Mouse (Mus musculus): ENCODE results near the gene Slc39a3. TPM values are rescaled to one million over a fixed set of nuclear protein-coding genes. Genes with fewer than 3 reads are reported as not detected.

Gene Slc39a3
- total and polyA plus RNA-seq, 3 experiments, result 15.6 to 19.5 TPM; not detected in 1

GRCm38 (mm10) chr10:81010851-81011250 lies 26.4 kb downstream of the Slc39a3 start:
- no peaks in the 10 kb centered on the region for H3K27me3 ChIP-seq (ENCODE audit: control insufficient read depth in 1 of 2, insufficient read depth in 2 of 2, low read length in 2 of 2)
- no peak overlapping the region for H3K4me3 ChIP-seq (ENCODE audit: control insufficient read depth in 1 of 2, insufficient read depth in 1 of 2, low read depth in 2 of 2, low read length in 2 of 2)
- peaks cover 0 to 11% of the 10 kb centered on the region in 2 experiments; a peak in 2 of 4 replicates for H3K4me1 ChIP-seq (ENCODE audit: control insufficient read depth in 1 of 2, insufficient read depth in 2 of 2, low read length in 2 of 2)

GRCm38 (mm10) chr10:81007240-81007639 lies 30.0 kb downstream of the Slc39a3 start:
- DNase-seq (ENCODE audit: low read depth, low spot score), result peak; percentile 77
- TF ChIP-seq POLR2A (IDR thresholded peaks at IDR 0.05; ENCODE audit: control insufficient read depth in 1 of 2, insufficient read depth in 1 of 2, low read depth in 1 of 2, low read length in 2 of 2, poor library complexity in 1 of 2), result no peak
- TF ChIP-seq TBP (IDR thresholded peaks at IDR 0.05; ENCODE audit: low read depth, low read length), result no peak
- no peak for TF ChIP-seq HCFC1 (IDR thresholded peaks at IDR 0.05; ENCODE audit: low read depth, low read length)
- TF ChIP-seq SMC3 (IDR thresholded peaks at IDR 0.05; ENCODE audit: low read depth, low read length), result no peak
- TF ChIP-seq ZC3H11A (IDR thresholded peaks at IDR 0.05; ENCODE audit: low read depth, low read length), result no peak
- no peak for TF ChIP-seq MYB (IDR thresholded peaks at IDR 0.05; ENCODE audit: low read depth, low read length)
- no peak for TF ChIP-seq BHLHE40 (IDR thresholded peaks at IDR 0.05; ENCODE audit: borderline replicate concordance, low read depth, low read length)
- no peak for TF ChIP-seq USF1 (IDR thresholded peaks at IDR 0.05; ENCODE audit: low read depth, low read length)
- TF ChIP-seq MAFK (IDR thresholded peaks at IDR 0.05; ENCODE audit: borderline replicate concordance, low read depth, low read length), result no peak
- no peak for TF ChIP-seq CHD2 (IDR thresholded peaks at IDR 0.05; ENCODE audit: low read length)
- no peak for TF ChIP-seq MYC (IDR thresholded peaks at IDR 0.05; ENCODE audit: low read depth, low read length)
- TF ChIP-seq TCF12 (IDR thresholded peaks at IDR 0.05; ENCODE audit: low read depth, low read length), result no peak
- TF ChIP-seq SIN3A (IDR thresholded peaks at IDR 0.05; ENCODE audit: low read length), result no peak
- no peak for TF ChIP-seq TAL1 (IDR thresholded peaks at IDR 0.05; ENCODE audit: low read length)
- Histone ChIP-seq H3K9ac (ENCODE audit: control insufficient read depth, low read depth, low read length, poor library complexity, severe bottlenecking) (no peak overlapping the region), H3K9me3 (replicated peaks; ENCODE audit: insufficient read depth, low read length) (no peaks in the 10 kb centered on the region), H3K27me3 (ENCODE audit: control insufficient read depth in 1 of 2, insufficient read depth in 2 of 2, low read length in 2 of 2) (no peaks in the 10 kb centered on the region), H3K4me3 (ENCODE audit: control insufficient read depth in 1 of 2, insufficient read depth in 1 of 2, low read depth in 2 of 2, low read length in 2 of 2) (no peak overlapping the region), H3K27ac (ENCODE audit: control insufficient read depth, low read depth, low read length) (no peak overlapping the region), H3K36me3 (ENCODE audit: control insufficient read depth in 1 of 2, insufficient read depth in 2 of 2, low read length in 2 of 2) (peaks cover 0 to 2% of the 10 kb centered on the region in 2 experiments; a peak in 1 of 4 replicates), H3K4me1 (ENCODE audit: control insufficient read depth in 1 of 2, insufficient read depth in 2 of 2, low read length in 2 of 2) (no peaks in the 10 kb centered on the region), H3K79me2 (ENCODE audit: control insufficient read depth, insufficient read depth, low read length, poor library complexity) (no peaks in the 10 kb centered on the region)

More at GRCm38 (mm10) chr10:81010851-81011250, 26.4 kb downstream of the Slc39a3 start:
- TF ChIP-seq UBTF (IDR thresholded peaks at IDR 0.05; ENCODE audit: borderline replicate concordance, insufficient read depth, low read depth, low read length), result no peak
- TF ChIP-seq GABPA (IDR thresholded peaks at IDR 0.05; ENCODE audit: low read depth, low read length), result no peak
- TF ChIP-seq KAT2A (conservative IDR thresholded peaks at IDR 0.05; ENCODE audit: low read depth, low read length), result no peak
- TF ChIP-seq USF1 (IDR thresholded peaks at IDR 0.05; ENCODE audit: low read depth, low read length), result peak; percentile 24; the same call in 1 of the 2 replicates
- no peak for TF ChIP-seq BHLHE40 (IDR thresholded peaks at IDR 0.05; ENCODE audit: borderline replicate concordance, low read depth, low read length)
- TF ChIP-seq EP300 (IDR thresholded peaks at IDR 0.05; ENCODE audit: low read depth in 1 of 2, low read length in 2 of 2), result no peak
- Histone ChIP-seq H3K79me2 (ENCODE audit: control insufficient read depth, insufficient read depth, low read length, poor library complexity) (no peaks in the 10 kb centered on the region), H3K9ac (ENCODE audit: control insufficient read depth, low read depth, low read length, poor library complexity, severe bottlenecking) (no peak overlapping the region), H3K36me3 (ENCODE audit: control insufficient read depth in 1 of 2, insufficient read depth in 2 of 2, low read length in 2 of 2) (peaks cover 0 to 4% of the 10 kb centered on the region in 2 experiments; a peak in 2 of 4 replicates), H3K27ac (ENCODE audit: control insufficient read depth, low read depth, low read length) (no peak overlapping the region), H3K9me3 (replicated peaks; ENCODE audit: insufficient read depth, low read length) (no peaks in the 10 kb centered on the region)
- DNase-seq (ENCODE audit: low read depth, low spot score), result no peak
